Mouse (Mus musculus) hindbrain, embryonic 10.5 days (tissue): ENCODE data around the gene Triobp. TPM values are rescaled to one million over a fixed set of nuclear protein-coding genes. Genes with fewer than 3 reads are reported as not detected.

Experiments used
- DNase-seq: peaks from one replicate; pipeline ENCODE4 v3.0.0-alpha.2; 2017; ENCODE audit warnings: low spot score
- H3K27ac ChIP-seq: fragments of 300-500 bp; sonication (generic); 2 replicates; pipeline ENCODE4 v1.5.1; 2016; ENCODE audit warnings: mild to moderate bottlenecking, moderate library complexity
- H3K27me3 ChIP-seq: fragments of 300-500 bp; sonication (generic); 2 replicates; pipeline ENCODE4 v1.6.1; 2016; ENCODE audit warnings: mild to moderate bottlenecking; ENCODE audit not compliant: poor library complexity, insufficient read depth, severe bottlenecking
- H3K36me3 ChIP-seq: fragments of 300-500 bp; sonication (generic); 2 replicates; pipeline ENCODE4 v1.6.1; 2016; ENCODE audit warnings: mild to moderate bottlenecking, moderate library complexity
- H3K4me1 ChIP-seq: fragments of 300-500 bp; sonication (generic); replicated peaks from 2 replicates; pipeline ENCODE4 v1.6.1; 2016; ENCODE audit warnings: mild to moderate bottlenecking
- H3K4me3 ChIP-seq: fragments of 300-500 bp; sonication (generic); 2 replicates; pipeline ENCODE4 v1.5.1; 2016; ENCODE audit warnings: mild to moderate bottlenecking, moderate library complexity
- H3K9me3 ChIP-seq: fragments of 300-500 bp; sonication (generic); 2 replicates; pipeline ENCODE4 v1.6.1; 2016; ENCODE audit warnings: mild to moderate bottlenecking, moderate library complexity
- WGBS: fragments of 180-500 bp; shearing (Covaris S2); methylation state at CpG from one replicate; pipeline ENCODE4 v1.1.7; 2016; 5-methylcytosine and 5-hydroxymethylcytosine counted together
- polyA plus RNA-seq: library from polyadenylated mRNA; unstranded; fragments of >200 nt; fragmentation: Nextera tagmentation; extraction: Ambion mirVana; gene quantifications from 2 replicates; pipeline ENCODE4 v1.2.1, GENCODE M21; 2016

Triobp gene
- polyA plus RNA-seq, 1 experiment from 2014 or later, result 48.0 TPM

DNA sequence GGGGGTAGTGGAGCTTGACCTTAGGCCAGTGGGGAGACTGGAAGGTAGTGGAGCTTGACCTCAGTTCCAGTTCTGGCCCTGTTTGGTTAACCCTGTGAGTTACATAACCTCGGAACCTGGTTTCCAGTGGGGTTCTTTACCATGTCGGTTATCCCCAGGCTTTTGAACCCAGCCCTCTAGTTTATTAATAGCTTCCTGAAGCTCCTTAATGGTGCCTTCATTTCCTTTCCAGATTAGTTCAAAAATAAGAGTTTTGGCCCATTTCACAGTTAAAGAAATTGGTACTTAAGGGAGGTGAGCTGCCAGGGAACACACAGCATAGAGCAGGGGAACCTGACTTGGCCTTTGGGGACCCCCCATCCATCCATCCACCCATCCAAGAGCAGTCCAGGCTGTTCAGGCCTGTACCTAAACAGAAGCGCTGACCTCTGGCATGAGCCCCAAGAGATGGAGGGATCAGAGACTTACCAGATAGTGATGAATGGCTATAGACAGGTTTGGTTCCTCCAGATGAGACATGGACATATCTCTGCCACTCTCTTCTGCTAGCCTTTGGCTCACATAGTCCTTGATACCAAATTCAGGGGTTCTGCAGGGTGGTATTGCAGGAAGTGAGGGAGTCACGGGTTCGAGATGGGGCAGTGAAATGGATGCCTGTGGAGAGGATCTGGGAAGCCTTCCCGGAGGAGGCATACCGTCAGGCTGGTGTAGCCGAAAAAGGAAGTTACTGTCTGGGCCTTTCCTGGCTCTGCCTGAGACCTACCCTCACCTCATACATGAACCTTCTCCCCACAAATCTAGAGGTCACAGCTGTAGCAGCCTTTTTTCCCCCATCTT lies 32.5 kb upstream of the Triobp start:
- Histone ChIP-seq H3K4me3 (peak overlapping the region; percentile 90), H3K27me3 (no peaks in the 10 kb centered on the region; the same call in 1 of the 2 replicates), H3K36me3 (peaks cover 45% of the 10 kb centered on the region), H3K4me1 (peaks cover 47% of the 10 kb centered on the region), H3K9me3 (no peaks in the 10 kb centered on the region), H3K27ac (peak overlapping the region; percentile 96)
- WGBS, result 48% methylated on average over 8 of the region's 8 CpGs
- DNase-seq, result no peak

GRCm38 (mm10) chr15:78915660-78916017 lies 31.9 kb upstream of the Triobp start:
- H3K27ac ChIP-seq, result peak overlapping the region; percentile 37; the same call in 1 of the 2 replicates
- H3K36me3 ChIP-seq, result peaks cover 47% of the 10 kb centered on the region
- H3K4me1 ChIP-seq, result peaks cover 47% of the 10 kb centered on the region

GRCm38 (mm10) chr15:78916052-78916826 lies 31.3 kb upstream of the Triobp start:
- H3K4me1 ChIP-seq, result peaks cover 47% of the 10 kb centered on the region
- H3K27me3 ChIP-seq, result no peaks in the 10 kb centered on the region; the same call in 1 of the 2 replicates
- DNase-seq, result no peak
- 52% methylated on average over 12 of the region's 12 CpGs for WGBS
- peak overlapping the region; percentile 90 for H3K4me3 ChIP-seq
- peaks cover 43% of the 10 kb centered on the region for H3K36me3 ChIP-seq
- no peaks in the 10 kb centered on the region for H3K9me3 ChIP-seq
- peak overlapping the region; percentile 67 for H3K27ac ChIP-seq

More at GRCm38 (mm10) chr15:78915660-78916017, 31.9 kb upstream of the Triobp start:
- peak overlapping the region; percentile 90 for H3K4me3 ChIP-seq
- no peaks in the 10 kb centered on the region for H3K9me3 ChIP-seq
- WGBS, result 5% methylated on average over 8 of the region's 8 CpGs
- DNase-seq, result peak; percentile 73
- no peaks in the 10 kb centered on the region; the same call in 1 of the 2 replicates for H3K27me3 ChIP-seq

DNA sequence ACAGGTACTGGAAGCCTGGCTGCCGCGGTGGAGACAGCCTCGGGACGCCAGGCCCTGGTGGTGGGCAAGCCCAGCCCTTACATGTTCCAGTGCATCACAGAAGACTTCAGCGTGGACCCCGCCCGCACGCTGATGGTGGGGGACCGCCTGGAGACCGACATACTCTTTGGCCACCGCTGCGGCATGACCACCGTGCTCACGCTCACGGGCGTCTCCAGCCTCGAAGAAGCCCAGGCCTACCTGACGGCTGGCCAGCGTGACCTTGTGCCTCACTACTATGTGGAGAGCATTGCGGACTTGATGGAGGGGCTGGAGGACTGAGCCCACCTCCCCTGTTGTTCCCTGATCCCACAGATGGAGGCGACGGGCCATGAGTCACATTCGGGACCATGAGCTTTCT lies 29.4 kb upstream of the Triobp start:
- no peak overlapping the region for H3K4me3 ChIP-seq
- H3K9me3 ChIP-seq, result no peaks in the 10 kb centered on the region
- peaks cover 39% of the 10 kb centered on the region for H3K36me3 ChIP-seq
- DNase-seq, result no peak
- no peaks in the 10 kb centered on the region; the same call in 1 of the 2 replicates for H3K27me3 ChIP-seq
- 0 out of 2 replicates have a peak overlapping the region, but pooled peaks have one; percentile 23 for H3K27ac ChIP-seq
- peaks cover 41% of the 10 kb centered on the region for H3K4me1 ChIP-seq
- 94% methylated on average over 23 of the region's 23 CpGs for WGBS

GRCm38 (mm10) chr15:78919914-78920313 lies 27.6 kb upstream of the Triobp start:
- Histone ChIP-seq H3K36me3 (peaks cover 39% of the 10 kb centered on the region), H3K4me1 (peaks cover 34% of the 10 kb centered on the region), H3K27ac (no peak overlapping the region), H3K4me3 (no peak overlapping the region), H3K27me3 (no peaks in the 10 kb centered on the region; the same call in 1 of the 2 replicates), H3K9me3 (no peaks in the 10 kb centered on the region)
- WGBS, result 86% methylated on average over 12 of the region's 12 CpGs
- no peak for DNase-seq

DNA sequence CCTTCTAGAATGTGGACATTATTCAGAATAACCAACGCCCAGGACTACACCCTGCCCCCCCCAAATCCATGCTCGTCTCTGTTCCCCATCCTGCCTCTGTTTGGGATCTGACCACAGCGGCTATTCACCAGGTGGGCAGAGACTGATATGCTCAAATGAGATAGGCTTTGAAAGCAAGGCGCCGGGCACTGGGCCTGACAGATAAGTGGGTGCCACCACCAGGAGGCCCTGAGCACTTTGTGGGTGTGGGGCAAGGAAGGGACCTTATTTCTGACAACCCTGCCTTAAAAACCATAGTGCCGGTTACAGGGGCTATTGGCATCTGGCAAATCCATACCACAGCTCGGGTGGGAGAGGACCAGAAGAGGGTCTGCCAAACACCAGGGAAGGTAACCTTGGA lies 24.8 kb upstream of the Triobp start:
- H3K27me3 ChIP-seq, result peaks cover 13% of the 10 kb centered on the region
- H3K36me3 ChIP-seq, result peaks cover 22% of the 10 kb centered on the region
- no peak for DNase-seq
- 85% methylated on average over 7 of the region's 7 CpGs for WGBS
- no peak overlapping the region for H3K4me3 ChIP-seq
- H3K4me1 ChIP-seq, result peaks cover 42% of the 10 kb centered on the region
- no peaks in the 10 kb centered on the region for H3K9me3 ChIP-seq
- 0 out of 2 replicates have a peak overlapping the region, but pooled peaks have one; percentile 1 for H3K27ac ChIP-seq

- Histone ChIP-seq H3K4me3 (no peak overlapping the region), H3K4me1 (peaks cover 47% of the 10 kb centered on the region), H3K27ac (0 out of 2 replicates have a peak overlapping the region, but pooled peaks have one; percentile 1), H3K27me3 (peaks cover 15% of the 10 kb centered on the region), H3K9me3 (no peaks in the 10 kb centered on the region), H3K36me3 (peaks cover 15% of the 10 kb centered on the region)
- no peak for DNase-seq
- 72% methylated on average over 6 of the region's 6 CpGs for WGBS
Measured at GRCm38 (mm10) chr15:78923585-78923984, 23.9 kb upstream of the Triobp start.

GRCm38 (mm10) chr15:78925129-78925528 lies 22.4 kb upstream of the Triobp start:
- Histone ChIP-seq H3K9me3 (no peaks in the 10 kb centered on the region), H3K36me3 (peaks cover 12% of the 10 kb centered on the region; the same call in 1 of the 2 replicates), H3K27ac (peak overlapping the region; percentile 76; the same call in 1 of the 2 replicates), H3K27me3 (peaks cover 15% of the 10 kb centered on the region), H3K4me3 (no peak overlapping the region), H3K4me1 (peaks cover 47% of the 10 kb centered on the region)
- 35% methylated on average over 8 of the region's 8 CpGs for WGBS
- DNase-seq, result no peak

GRCm38 (mm10) chr15:78926021-78926919 lies 21.3 kb upstream of the Triobp start, which contains the start of gene Lgals1:
Gene Lgals1, plus strand, starts transcription at chr15:78926725.
- H3K27me3 ChIP-seq, result peaks cover 15% of the 10 kb centered on the region
- 9% methylated on average over 20 of the region's 20 CpGs for WGBS
- H3K4me1 ChIP-seq, result peaks cover 47% of the 10 kb centered on the region
- H3K36me3 ChIP-seq, result peaks cover 11% of the 10 kb centered on the region; the same call in 1 of the 2 replicates
- H3K27ac ChIP-seq, result peak within 1 kb of the TSS; percentile 76
- no peaks in the 10 kb centered on the region for H3K9me3 ChIP-seq
- peak; percentile 84 for DNase-seq
- H3K4me3 ChIP-seq, result peak within 1 kb of the TSS; percentile 47

GRCm38 (mm10) chr15:78927021-78927787 lies 20.3 kb upstream of the Triobp start:
- no peaks in the 10 kb centered on the region for H3K9me3 ChIP-seq
- H3K4me3 ChIP-seq, result peak overlapping the region; percentile 47
- peaks cover 15% of the 10 kb centered on the region for H3K27me3 ChIP-seq
- H3K36me3 ChIP-seq, result peaks cover 11% of the 10 kb centered on the region; the same call in 1 of the 2 replicates
- 20% methylated on average over 15 of the region's 15 CpGs for WGBS
- H3K4me1 ChIP-seq, result peaks cover 47% of the 10 kb centered on the region
- peak; percentile 29 for DNase-seq
- H3K27ac ChIP-seq, result peak overlapping the region; percentile 76

GRCm38 (mm10) chr15:78927788-78928457 lies 19.6 kb upstream of the Triobp start:
- Histone ChIP-seq H3K4me1 (peaks cover 47% of the 10 kb centered on the region), H3K27ac (peak overlapping the region; percentile 76), H3K4me3 (peak overlapping the region; percentile 47), H3K9me3 (no peaks in the 10 kb centered on the region), H3K27me3 (peaks cover 15% of the 10 kb centered on the region), H3K36me3 (peaks cover 11% of the 10 kb centered on the region; the same call in 1 of the 2 replicates)
- DNase-seq, result peak; percentile 83
- under 1% methylated on average over 32 of the region's 35 CpGs for whole genome bisulfite sequencing
